Mouse (Mus musculus): ENCODE measurements around the gene Oasl1.
"Not testable (repeated sequence)": the region's sequence is repeated elsewhere in the genome, so short reads cannot be mapped to it uniquely, and the experiment has no call there.

The Oasl1 gene

DNA sequence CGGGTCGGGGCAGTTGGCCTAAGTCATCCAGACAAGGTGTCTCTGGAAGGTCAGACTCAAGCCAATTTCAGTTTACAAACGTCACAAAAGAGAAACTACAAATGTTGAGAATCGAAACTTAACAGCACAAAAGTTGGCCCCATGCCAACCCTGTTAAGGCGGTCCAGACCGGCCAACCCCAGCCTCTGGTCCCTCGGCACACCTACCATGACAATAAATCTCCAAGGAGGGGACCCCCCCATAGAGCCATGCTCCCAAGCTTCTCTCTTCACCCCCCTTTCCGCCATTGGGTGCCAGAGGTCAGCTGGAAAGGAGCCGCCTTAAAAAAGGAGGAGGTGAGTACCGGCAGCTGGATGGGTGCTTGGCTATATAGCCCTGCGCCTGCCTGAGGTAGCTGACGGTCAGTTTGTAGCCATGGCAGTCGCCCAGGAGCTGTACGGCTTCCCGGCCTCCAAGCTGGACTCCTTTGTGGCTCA, at the start of gene Oasl1:
Gene Oasl1, plus strand, starts transcription at position 243 of the 476 bp plus-strand sequence.
- no peak for DNase-seq (ENCODE audit: low read depth)

DNA sequence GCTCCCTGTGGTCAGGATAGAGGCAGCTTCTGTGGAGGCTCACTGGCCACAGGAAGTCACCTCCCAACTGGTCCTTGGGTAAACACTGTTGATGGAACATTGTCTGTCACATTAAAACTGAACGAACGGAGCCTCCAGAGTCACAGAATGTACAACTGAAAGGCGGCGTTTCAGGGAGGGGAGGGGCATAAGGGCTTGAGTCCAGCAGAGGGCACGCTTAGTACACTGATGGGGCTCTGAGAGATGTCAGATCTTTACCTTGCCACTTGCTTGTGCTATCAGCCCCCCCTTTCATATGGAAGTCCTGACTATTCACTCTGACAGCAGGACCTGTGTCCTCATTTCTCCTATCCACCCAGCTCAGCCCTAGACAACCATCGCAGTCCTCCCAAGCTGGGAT, 47.2 kb upstream of the Oasl1 start:
- DNase-seq (ENCODE audit: low read depth), result no peak

DNA sequence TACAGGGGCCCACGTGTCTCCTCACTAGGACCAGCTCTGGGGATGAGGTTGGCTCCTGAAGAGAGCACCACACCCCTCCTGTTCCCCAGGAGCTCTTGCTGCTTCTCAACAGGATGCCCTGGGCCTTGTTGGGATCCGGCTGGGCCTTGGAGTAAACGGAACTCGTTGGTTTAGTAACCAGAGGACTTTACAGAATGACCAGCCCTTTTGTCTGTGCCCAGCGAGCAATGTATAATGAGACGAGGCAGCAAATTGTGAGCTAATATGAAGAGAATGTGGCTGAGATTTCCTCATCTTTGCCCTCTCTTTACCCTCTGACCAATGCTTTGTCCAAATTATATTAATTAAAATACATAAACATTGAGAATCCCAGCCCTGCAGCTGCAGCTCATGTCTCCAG, 46.7 kb upstream of the Oasl1 start:
- no peak for DNase-seq (ENCODE audit: low read depth)

DNA sequence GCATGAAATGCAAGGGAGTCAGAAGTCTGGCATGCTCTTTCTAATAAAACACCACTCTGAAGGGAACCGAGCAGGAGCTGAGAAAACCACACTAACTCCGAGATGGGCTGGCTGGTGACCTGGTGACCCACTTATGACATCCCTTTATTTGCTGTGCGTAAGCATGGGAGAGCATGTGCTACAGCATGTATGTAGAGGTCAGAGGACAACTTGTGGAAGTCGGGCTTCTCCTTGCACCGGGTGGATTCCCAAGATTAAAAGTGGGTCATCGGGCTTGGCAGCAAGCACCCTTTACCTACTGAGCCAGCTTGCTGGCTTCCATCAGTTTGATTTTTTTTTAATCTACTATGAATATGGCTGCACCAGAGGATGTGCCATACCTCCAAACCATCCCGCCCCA, 45.6 kb upstream of the Oasl1 start:
- no peak for DNase-seq (ENCODE audit: low read depth)

DNA sequence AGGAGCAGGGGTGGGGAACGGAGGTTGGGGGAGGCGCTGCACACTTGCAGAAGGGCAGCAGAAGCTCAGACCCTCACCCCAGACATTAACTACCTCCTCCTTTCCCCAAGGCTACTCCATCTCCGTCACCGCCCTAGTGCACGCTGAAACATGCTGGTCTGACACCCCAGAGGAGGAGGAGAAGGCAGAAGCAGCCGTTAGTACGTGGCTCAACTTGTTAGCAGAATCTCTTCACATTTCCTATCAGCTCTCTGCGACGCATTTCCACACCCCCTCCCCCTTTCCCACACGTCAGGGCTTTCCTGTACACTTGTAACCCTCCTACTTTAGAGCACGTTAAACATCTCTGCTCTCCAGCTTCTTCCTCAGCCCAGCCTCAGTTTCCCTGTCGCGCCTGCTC, 43.6 kb upstream of the Oasl1 start:
- no peak for DNase-seq (ENCODE audit: low read depth)

DNA sequence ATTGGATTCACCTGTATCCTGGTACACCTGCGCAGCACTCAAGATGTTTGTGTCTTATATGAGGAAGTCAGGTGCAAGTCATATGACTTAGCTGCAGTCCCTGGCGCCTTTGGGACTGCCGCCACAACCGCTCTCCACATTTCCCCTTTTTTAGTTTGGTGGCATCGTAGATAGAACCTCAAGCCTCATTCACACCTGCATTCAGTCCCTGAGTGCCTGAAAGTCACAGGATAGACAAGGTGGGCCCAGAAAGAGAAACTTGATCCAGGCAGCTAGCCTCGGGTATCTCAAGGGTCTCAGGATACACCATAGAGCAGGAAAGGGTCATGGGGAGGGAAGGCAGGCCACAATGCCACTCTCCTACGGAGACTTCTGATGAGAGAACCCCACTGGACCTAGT, 40.7 kb upstream of the Oasl1 start:
- not testable (repeated sequence) for DNase-seq (ENCODE audit: low read depth)

DNA sequence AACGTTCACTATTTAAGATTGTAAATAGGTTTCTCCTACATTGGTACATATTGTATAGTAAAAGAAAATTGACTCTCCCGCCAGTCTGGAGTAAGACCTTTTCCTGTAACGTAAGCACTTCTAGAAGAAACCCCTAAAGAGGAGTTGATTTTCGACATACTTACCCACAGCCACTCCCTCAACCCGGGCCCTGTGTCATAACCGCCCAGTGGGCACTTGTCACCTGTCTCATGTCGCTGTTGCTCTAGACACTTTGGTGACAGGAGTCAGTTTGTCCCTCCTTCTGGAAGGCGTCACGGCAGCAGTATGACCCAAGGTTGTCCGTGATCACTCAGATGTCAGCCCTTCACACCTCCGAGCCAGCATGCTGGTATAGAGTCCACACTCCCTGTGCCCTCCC, 40.0 kb upstream of the Oasl1 start:
- DNase-seq (ENCODE audit: low read depth), result no peak

DNA sequence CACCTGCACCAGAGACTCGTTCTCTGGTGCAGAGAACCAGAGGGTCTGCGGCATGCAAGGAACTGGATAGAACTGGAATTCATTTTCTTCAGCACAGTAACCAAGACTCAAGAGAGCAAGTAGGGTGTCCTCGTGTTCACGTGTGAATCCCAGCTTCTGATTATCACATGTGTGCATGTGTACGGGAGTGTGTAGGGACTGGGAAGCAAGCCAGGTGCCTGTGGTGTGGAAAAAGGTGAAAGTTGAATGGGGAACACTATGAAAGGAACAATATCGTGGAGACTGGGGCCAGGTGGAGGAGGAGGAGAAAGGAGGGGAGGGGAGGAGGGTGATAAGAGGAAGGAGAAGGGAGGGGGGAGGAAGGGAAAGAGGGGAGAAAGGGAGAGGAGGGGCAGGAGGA, 36.2 kb upstream of the Oasl1 start:
- DNase-seq (ENCODE audit: low read depth), result no peak

DNA sequence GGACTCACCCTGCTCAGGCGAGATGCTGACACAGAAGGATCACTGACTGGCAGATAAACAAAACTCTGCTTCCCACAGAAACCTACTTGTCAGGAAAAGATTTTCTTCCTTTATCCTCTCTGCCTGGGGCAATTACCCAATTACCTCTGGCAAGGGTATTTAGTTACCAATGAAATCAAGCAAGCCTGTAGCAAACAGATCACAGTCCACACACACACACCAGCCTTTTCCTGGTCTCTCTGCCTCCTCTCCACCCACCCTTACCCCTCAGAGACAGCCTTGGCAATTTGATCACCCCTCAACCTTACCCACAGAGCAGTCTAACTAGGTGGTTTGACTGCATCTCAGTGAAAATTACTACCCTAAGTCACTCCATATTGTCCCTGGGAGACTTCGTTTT, 34.0 kb upstream of the Oasl1 start:
- DNase-seq (ENCODE audit: low read depth), result no peak

DNA sequence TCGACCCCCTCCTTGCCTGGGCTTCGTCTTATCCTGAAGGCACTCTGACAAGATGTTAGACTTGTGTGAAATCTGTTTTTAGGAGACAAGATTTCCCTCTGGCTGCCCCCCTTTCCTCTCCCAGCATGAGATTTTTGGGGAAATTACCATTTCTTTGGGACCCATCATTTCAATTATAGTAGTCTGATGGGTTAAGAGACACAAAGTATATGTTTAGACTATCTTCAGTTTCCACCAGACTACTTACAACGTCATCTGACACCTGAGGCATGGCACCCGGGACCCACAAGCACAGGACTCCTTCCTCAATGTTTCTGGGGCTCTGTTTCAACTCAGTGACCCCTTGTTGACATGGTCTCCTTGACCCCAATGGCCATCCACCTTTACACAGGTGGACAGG, 27.5 kb upstream of the Oasl1 start:
- no peak for DNase-seq (ENCODE audit: low read depth)

DNA sequence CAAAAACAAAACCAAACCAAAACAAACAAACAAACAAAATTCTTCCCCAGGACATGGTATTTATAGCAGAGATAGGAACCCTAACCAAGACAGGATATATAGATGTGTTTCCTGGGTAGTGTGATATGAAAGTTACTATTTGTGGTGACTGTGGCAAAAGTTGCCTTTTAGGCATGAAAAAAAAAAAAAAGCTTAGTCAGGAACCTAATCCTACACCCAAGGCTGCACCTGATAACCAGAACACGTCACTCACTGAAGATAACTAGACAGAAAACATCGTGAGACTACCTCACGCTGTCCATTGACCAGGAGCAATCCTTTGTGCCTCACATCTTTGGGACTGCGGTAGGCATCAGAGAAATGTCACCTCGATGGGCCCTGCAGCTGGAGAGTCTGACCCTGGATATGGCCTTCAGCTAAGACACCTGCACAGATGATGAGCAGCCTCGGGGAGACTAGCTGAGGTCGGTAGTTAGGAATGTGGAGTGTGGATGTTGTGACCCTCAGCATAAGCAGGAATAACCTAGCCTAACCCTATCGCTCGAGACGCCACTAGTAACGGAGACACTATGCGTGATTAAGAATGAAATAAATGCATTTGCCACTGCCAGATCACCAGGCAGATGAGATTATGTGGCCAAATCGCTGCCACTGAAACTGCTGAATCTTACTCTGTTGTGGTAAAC, 26.2 kb upstream of the Oasl1 start, which contains the start of gene Oasl2:
Gene Oasl2, plus strand, starts transcription at position 249 of the 686 bp plus-strand sequence.
- DNase-seq (ENCODE audit: low read depth), result no peak

DNA sequence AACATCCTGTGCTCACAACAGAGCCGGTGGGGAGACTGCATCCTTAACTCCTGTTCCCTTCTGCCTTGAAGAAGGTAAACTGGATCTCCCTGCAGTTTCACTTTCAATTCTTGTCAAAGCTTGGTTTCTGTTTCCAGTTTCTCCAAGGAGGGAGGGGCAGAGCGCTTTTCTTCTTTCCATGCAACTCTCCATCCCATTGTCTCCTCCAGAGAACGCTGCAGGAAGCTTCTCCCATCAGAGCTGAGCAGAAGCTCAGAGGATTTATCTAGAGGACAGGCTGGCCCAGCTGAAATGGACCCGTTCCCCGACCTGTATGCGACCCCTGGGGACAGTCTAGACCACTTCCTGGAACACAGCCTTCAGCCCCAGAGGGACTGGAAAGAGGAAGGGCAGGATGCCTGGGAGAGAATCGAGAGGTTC, 25.7 kb upstream of the Oasl1 start:
- no peak for DNase-seq (ENCODE audit: low read depth)

DNA sequence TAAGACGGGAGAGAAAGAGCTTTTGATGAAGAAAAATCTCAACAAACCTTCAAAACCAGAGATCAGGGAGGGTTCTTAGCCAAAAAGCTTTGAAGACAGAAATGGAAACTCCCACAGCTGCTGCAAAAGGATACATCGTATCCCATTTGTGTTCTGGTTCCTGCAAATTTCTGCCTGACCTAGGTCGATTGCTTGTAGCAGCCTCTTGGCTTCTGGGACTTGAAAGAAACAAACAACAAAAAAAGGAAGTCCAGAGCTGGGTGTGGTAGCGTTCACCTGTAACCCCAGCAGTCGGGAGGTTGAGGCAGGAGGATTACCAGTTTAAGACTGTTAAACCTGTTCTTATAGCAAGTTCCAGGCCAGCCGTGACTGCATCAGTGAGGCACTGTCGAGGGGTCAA, 24.2 kb upstream of the Oasl1 start:
- DNase-seq (ENCODE audit: low read depth), result no peak

DNA sequence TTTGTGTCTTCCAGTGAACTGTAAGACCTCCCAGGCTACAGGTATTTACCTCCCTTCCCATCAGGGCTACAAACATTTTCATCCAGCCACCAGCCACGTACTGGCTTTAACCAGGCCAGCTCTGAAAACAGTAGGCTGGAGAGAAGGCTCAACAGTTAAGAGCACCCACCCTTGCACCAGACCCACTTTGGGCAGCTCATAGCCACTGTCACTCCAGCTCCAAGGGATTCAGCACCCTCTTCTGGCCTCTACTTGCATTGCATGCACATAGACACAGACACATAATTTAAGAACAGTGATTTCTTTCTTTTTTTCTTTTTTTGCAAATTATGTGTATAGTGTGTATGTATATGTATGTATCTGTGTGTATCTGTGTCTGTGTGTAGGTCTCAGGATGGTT, 20.6 kb upstream of the Oasl1 start:
- DNase-seq (ENCODE audit: low read depth), result no peak

DNA sequence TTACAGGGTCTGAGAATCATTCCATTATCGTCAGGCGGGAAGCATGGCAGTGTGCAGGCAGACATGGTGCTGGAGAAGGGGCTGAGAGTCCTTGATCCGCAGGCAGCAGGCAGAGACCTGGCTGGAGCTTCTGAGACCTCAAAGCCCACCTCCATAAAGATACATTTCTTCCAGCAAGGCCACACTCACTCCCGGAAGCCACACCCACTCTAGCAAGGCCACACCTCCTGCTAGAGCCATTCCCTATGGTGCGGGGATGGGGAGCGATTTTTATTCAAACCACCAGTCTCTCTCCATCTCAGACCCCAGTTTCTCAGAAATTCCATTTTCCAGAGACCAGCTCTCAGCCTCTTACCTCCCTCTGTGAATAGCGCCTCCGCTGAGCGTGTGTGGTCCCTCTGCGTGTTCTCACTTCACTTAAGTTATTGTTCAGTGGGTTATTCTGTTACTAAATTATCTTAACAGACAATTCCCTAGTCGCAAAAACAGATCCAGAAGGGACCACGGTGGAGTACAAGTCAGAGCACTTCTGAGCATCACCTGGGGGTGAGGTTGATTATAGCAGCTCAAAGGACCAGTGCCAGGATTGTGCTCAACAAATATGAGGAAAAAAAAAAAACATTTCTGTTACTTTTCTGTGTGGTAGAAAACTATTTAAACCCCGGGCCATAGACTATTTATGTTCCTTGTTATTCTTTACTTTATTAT, 14.3 kb upstream of the Oasl1 start:
- no peak for DNase-seq (ENCODE audit: low read depth)

DNA sequence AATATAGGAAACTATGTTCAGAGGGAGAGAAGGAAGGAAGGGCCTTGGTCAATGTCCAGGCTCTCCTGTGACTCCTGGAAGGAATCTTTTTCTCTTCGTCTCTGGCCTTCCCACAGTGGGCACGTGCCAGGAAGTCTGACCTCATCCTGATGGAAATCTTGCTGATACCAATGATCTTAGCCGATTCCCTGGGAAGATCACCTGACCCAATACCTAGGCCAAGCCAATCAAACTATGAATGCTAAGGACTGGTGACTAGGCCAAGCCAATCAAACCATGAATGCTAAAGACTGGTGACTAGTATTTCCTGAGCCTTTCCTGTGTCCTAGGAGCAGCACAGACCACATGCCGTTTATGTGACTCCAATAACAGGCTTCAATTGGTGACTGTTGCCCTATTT, 9.4 kb upstream of the Oasl1 start:
- DNase-seq (ENCODE audit: low read depth), result no peak

DNA sequence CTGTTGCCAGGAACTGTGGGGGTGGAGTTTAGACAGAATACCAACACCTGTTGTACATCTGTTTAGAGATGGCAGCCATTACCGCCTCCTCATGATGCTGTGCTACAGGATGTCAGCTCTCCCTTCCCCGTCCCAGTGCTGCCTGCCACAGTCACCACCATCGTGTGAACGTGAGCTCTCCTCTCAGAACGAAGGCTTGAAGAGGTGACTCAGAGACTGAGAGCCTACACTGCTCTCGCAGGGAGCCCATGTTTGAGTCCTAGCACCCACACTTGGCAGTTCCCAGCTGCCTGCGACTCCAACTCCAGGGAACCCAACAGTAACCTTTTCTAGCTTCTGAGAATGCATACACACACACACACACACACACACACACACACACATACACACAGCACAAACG, 8.2 kb upstream of the Oasl1 start:
- no peak for DNase-seq (ENCODE audit: low read depth)

DNA sequence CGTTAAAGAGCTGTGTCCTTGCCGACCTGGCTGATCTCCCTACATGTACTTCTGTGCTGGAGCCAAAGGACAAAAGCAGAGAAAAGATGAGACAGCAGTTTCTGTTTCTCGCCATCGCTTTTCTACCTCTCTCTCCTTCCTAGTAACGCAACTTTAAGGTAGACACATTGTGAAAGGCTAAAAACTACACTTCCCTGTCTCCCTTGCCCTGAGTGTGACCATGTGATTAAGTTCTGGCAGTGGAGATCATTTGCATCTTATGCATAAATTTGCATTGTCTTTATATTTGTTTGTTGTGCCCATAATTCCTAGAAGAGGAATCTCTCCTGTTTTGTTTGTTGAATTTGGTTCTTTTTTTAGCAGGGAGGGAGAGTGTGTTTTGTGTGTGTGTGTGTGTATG, 7.2 kb upstream of the Oasl1 start:
- DNase-seq (ENCODE audit: low read depth), result no peak

DNA sequence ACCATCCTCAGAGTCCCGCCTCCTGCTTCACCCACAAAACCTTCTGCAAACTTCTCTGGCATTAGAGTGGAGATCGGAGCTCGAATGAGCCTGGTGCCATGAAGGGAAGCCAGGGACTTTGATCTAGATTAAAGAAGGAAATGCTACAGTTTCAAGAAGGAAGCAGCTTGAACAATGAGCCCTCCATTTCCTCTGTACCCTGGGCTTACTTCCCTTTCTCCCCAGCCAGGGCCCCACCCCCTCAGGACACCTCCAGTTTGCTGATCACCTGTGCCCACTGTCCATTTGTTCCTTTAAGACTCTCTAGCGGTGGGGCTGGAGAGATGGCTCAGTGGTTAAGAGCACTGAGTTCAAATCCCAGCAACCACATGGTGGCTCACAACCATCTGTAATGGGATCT, 6.3 kb upstream of the Oasl1 start:
- no peak for DNase-seq (ENCODE audit: low read depth)

DNA sequence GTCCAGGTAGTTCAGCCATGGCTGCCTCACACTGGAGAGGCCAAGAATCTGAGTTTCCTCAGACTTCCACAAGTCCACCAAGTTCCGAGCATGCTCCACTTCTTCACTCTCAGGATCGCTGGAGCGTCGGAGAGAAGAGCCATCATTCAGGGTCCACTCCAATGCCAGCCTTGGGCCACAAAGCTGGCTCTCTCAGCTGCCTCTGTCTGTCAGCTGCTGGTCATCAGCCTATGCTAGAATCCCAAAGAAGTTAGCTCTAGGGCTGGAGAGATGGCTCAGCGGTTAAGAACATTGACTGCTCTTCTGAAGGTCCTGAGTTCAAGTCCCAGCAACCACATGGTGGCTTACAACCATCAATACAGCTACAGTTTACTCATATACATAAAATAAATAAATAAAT, 5.7 kb upstream of the Oasl1 start:
- DNase-seq (ENCODE audit: low read depth), result not testable (repeated sequence)

DNA sequence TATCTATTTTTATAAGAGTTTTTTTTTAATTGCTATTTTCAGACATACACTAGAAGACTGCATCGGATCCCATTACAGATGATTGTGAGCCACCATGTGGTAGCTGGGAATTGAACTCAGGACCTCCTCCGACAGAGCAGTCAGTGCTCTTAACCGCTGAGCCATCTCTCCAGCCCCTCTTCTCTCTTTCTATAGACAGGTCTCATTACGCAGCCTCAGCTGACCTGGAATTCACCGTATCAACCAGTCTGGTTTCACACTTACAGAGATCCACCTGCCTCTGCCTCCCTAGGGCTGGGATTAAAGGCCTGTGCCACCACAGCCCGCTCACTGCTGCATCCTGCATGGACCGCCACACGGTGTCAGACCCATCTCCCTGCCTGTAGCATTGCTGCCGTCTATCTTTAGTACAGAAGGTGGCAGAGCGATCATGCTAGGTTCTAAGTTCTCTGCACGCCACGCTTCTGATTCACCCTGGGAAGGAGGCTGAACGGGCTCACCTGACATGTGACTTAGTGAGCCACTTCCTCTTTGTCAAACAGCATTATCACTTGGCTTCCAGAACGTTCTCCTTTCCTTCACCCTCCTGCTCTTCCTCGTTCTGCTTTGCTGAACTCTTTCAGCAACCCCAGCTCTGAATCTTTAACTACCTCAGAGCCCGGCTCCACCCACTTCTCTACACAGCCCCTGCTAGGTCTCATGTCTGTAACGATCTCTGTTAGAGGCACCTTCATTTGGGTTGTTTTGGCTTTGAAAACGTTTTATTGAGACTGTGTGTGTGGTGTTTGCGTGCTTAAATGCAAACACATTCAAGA, 1.3 kb upstream of the Oasl1 start:
- DNase-seq (ENCODE audit: low read depth), result no peak

DNA sequence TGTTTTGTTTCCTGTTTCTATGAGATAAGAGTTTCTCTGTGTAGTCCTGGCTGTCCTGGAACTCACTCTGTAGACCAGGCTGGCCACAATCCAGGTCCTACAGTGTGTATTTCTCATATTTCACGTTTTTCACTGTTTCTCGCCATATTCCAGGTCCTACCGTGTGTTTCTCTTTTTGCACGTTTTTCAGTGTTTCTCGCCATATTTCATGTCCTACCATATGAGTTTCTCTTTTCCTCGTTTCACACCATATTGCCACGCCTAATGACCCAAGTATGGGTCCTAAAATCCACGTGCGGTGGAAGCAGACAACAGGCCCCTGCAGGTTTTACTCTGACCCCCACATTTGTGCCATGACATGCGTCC, 691 bp upstream of the Oasl1 start:
- DNase-seq (ENCODE audit: low read depth), result no peak

DNA sequence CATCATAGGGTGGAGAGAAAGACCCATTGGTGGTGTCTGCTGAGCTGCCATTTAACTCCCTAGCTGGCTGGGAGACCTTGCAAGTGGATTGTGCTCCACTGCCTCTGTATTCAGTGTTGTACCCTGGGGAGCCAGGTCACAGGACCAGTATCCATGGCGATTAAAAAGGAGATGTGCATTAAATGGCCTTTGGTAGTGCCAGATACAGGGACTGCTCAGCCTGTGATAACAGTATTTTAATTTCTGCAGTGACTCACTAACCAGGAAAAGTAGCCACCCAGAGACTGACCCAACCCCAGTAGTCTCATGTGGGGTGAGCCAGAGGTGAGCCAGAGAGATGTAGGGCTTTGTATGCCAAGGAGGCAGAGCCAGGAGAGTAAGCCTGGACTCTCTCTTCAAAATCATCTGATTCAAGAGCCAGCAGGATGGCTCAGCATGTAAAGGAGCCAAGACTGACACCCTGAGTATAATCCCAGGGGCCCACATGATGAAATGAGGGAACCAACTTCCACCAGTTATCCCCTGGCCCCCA, 3.2 kb downstream of the Oasl1 start:
- no peak for DNase-seq (ENCODE audit: low read depth)

Measured in fibroblast of lung, adult 2 months (primary cell).